In genomic region chr3:116861223-116861539, GRCm38 (mm10) we compare ENCODE assay signal across 8 mouse cellular contexts. TPM values are rescaled to one million over a fixed set of nuclear protein-coding genes. Genes with fewer than 3 reads are reported as not detected.
DNase-seq lines count a peak whose midpoint lies in the region; ATAC-seq and TF ChIP-seq lines count a peak whose summit lies in the region.

No protein-coding gene starts in this region.

- no peak for DNase-seq in heart, postnatal 4 days
- DNase-seq in G1E (ENCODE audit: low spot score) = no peak
- no peak for DNase-seq in forebrain, postnatal 0 days
- DNase-seq in gastrocnemius, postnatal 25 days = no peak
- DNase-seq in spleen, adult 12 weeks (ENCODE audit: low spot score) = no peak
- no peak for DNase-seq in natural killer cell, adult 2 months (ENCODE audit: low spot score in 2 of 2)

- ATAC-seq in heart, embryonic 14.5 days (ENCODE audit: insufficient number of reproducible peaks, insufficient read depth, low FRiP score, low read depth) = no peak
- no peak for ATAC-seq in G1E (ENCODE audit: extremely low read depth, insufficient number of reproducible peaks, low FRiP score, poor library complexity, severe bottlenecking)
- ATAC-seq in forebrain, postnatal 0 days = peak; percentile 73

- WGBS in heart, embryonic 14.5 days = 6% methylated on average over 4 of the region's 4 CpGs
- 6% methylated on average over 4 of the region's 4 CpGs for WGBS in forebrain, postnatal 0 days

- TF ChIP-seq CTCF in G1E (IDR thresholded peaks at IDR 0.05; ENCODE audit: low read depth, low read length) = no peak
- no peak for TF ChIP-seq CTCF in forebrain, postnatal 0 days (IDR thresholded peaks at IDR 0.05; ENCODE audit: low read depth)

- peak overlapping the region; percentile 92 for H3K4me2 ChIP-seq in heart, embryonic 14.5 days (ENCODE audit: low read length)
- peak overlapping the region; percentile 92 for H3K4me2 ChIP-seq in forebrain, postnatal 0 days (ENCODE audit: low read depth)

- no peaks in the 10 kb centered on the region for H3K36me3 ChIP-seq in heart, embryonic 14.5 days (ENCODE audit: control insufficient read depth, insufficient read depth, low read length)
- H3K36me3 ChIP-seq in G1E (replicated peaks) = peaks cover 15% of the 10 kb centered on the region
- no peaks in the 10 kb centered on the region for H3K36me3 ChIP-seq in forebrain, postnatal 0 days (ENCODE audit: insufficient read depth)
- peaks cover 4% of the 10 kb centered on the region for H3K36me3 ChIP-seq in megakaryocyte, embryonic 14.5 days (replicated peaks; ENCODE audit: low read length)

- H3K9ac ChIP-seq in heart, embryonic 14.5 days (ENCODE audit: low read length) = peak overlapping the region; percentile 85
- H3K9ac ChIP-seq in forebrain, postnatal 0 days = peak overlapping the region; percentile 51

- H3K4me1 ChIP-seq in heart, embryonic 14.5 days (ENCODE audit: control insufficient read depth in 2 of 2, insufficient read depth in 2 of 2, low read length in 2 of 2) = peaks cover 0 to 6% of the 10 kb centered on the region in 2 experiments; a peak in 2 of 4 replicates
- peaks cover 52% of the 10 kb centered on the region for H3K4me1 ChIP-seq in G1E (ENCODE audit: insufficient read depth, low read depth, low read length)
- H3K4me1 ChIP-seq in forebrain, postnatal 0 days (ENCODE audit: insufficient read depth) = no peaks in the 10 kb centered on the region
- H3K4me1 ChIP-seq in megakaryocyte, embryonic 14.5 days = peaks cover 66% of the 10 kb centered on the region

- peak overlapping the region; percentile 55 to 66; a peak in 1 of 4 replicates for H3K27ac ChIP-seq in heart, embryonic 14.5 days (replicated peaks in 1 of 2; ENCODE audit: control insufficient read depth in 1 of 2, insufficient read depth in 1 of 2, low read depth in 2 of 2, low read length in 2 of 2)
- peak overlapping the region; percentile 54; the same call in 1 of the 2 replicates for H3K27ac ChIP-seq in forebrain, postnatal 0 days (ENCODE audit: low read depth, low read length)

- peak overlapping the region; percentile 79 to 80 for H3K4me3 ChIP-seq in heart, embryonic 14.5 days (ENCODE audit: control insufficient read depth in 1 of 2, insufficient read depth in 1 of 2, low read depth in 1 of 2, low read length in 2 of 2)
- peak overlapping the region; percentile 80 for H3K4me3 ChIP-seq in G1E (ENCODE audit: low read depth, low read length)
- H3K4me3 ChIP-seq in forebrain, postnatal 0 days (ENCODE audit: low read depth, low read length) = peak overlapping the region; percentile 51
- peak overlapping the region; percentile 98 for H3K4me3 ChIP-seq in megakaryocyte, embryonic 14.5 days (replicated peaks)

- no peaks in the 10 kb centered on the region for H3K27me3 ChIP-seq in heart, embryonic 14.5 days (ENCODE audit: control insufficient read depth, insufficient read depth, low read length)
- no peaks in the 10 kb centered on the region for H3K27me3 ChIP-seq in G1E (ENCODE audit: insufficient read depth, low read length)
- H3K27me3 ChIP-seq in forebrain, postnatal 0 days (ENCODE audit: insufficient read depth, low read length) = no peaks in the 10 kb centered on the region
- no peaks in the 10 kb centered on the region for H3K27me3 ChIP-seq in megakaryocyte, embryonic 14.5 days (replicated peaks)

- no peaks in the 10 kb centered on the region for H3K9me3 ChIP-seq in heart, embryonic 14.5 days (ENCODE audit: control insufficient read depth, low read length)
- H3K9me3 ChIP-seq in G1E (replicated peaks) = no peaks in the 10 kb centered on the region
- no peaks in the 10 kb centered on the region for H3K9me3 ChIP-seq in forebrain, postnatal 0 days (ENCODE audit: low read length)
- H3K9me3 ChIP-seq in megakaryocyte, embryonic 14.5 days = no peaks in the 10 kb centered on the region

RNA-seq across cellular contexts. Expression of gene Frrs1, which starts 1.9 kb away (rescaled TPM):
- 20.7 and 24.7 TPM in 2 replicates for polyA plus RNA-seq in heart, embryonic 14.5 days (2014; fragmentation: Nextera tagmentation; extraction: Ambion mirVana)
- 10 to 100 TPM in 1 of 2 experiments, 1 to 10 TPM in 1; 8.0 to 11.9 TPM for total RNA-seq in heart, postnatal 4 days (2021)
- total RNA-seq in G1E (2014; fragmentation: Nextera tagmentation) = 99.0 and 105 TPM in 2 replicates
- total RNA-seq in G1E (2017) = 33.5 and 37.1 TPM in 2 replicates
- 8.7 and 26.1 TPM in 2 replicates for polyA plus RNA-seq in G1E (2012)
- 2.7 and 3.8 TPM in 2 replicates for total RNA-seq in forebrain, postnatal 0 days (2014; rRNA removed)
- 2.0 and 5.9 TPM in 2 replicates for polyA plus RNA-seq in forebrain, postnatal 0 days (2015; fragmentation: Nextera tagmentation; extraction: Ambion mirVana)
- polyA plus RNA-seq in megakaryocyte, embryonic 14.5 days (2012; ENCODE audit: insufficient read depth, low replicate concordance) = 13.7 TPM in 1 of 2 replicates, not detected in the other
- 1 to 10 TPM; 3.7 to 4.2 TPM for total RNA-seq in gastrocnemius, postnatal 25 days (2021)

RNA-seq across cellular contexts. Expression of gene Agl, which starts 53.2 kb away (rescaled TPM):
- polyA plus RNA-seq in heart, embryonic 14.5 days (2014; fragmentation: Nextera tagmentation; extraction: Ambion mirVana) = 121 and 135 TPM in 2 replicates
- 100 to 1,000 TPM; 134 to 148 TPM for total RNA-seq in heart, postnatal 4 days (2021)
- 33.6 and 38.7 TPM in 2 replicates for total RNA-seq in G1E (2014; fragmentation: Nextera tagmentation)
- 13.5 and 15.1 TPM in 2 replicates for total RNA-seq in G1E (2017)
- 1.3 and 1.7 TPM in 2 replicates for polyA plus RNA-seq in G1E (2012)
- 11.9 and 17.5 TPM in 2 replicates for total RNA-seq in forebrain, postnatal 0 days (2014; rRNA removed)
- polyA plus RNA-seq in forebrain, postnatal 0 days (2015; fragmentation: Nextera tagmentation; extraction: Ambion mirVana) = 5.4 and 9.0 TPM in 2 replicates
- 0.34 and 1.0 TPM in 2 replicates for polyA plus RNA-seq in megakaryocyte, embryonic 14.5 days (2012; ENCODE audit: insufficient read depth, low replicate concordance)
- 100 to 1,000 TPM; 558 to 691 TPM for total RNA-seq in gastrocnemius, postnatal 25 days (2021)
